Mouse (Mus musculus): ENCODE measurements around the gene Tle3. TPM values are rescaled to one million over a fixed set of nuclear protein-coding genes. Genes with fewer than 3 reads are reported as not detected.

Tle3 gene
- polyA plus RNA-seq, 1 experiment from 2014 or later, result 29.7 TPM

- Histone ChIP-seq H3K4me1 (ENCODE audit: control insufficient read depth, insufficient read depth, low read length) (peaks cover 32% of the 10 kb centered on the region), H3K36me3 (ENCODE audit: control insufficient read depth, insufficient read depth, low read length) (peaks cover 14% of the 10 kb centered on the region; the same call in 1 of the 2 replicates), H3K9me3 (replicated peaks; ENCODE audit: control insufficient read depth, low read length, poor library complexity, severe bottlenecking) (no peaks in the 10 kb centered on the region), H3K4me2 (ENCODE audit: low read length) (no peak overlapping the region), H3K4me3 (ENCODE audit: low read depth, low read length) (no peak overlapping the region), H3K27me3 (ENCODE audit: control insufficient read depth, insufficient read depth, low read depth, low read length) (no peaks in the 10 kb centered on the region; the same call in 1 of the 2 replicates), H3K27ac (ENCODE audit: low read length) (no peak overlapping the region), H3K9ac (ENCODE audit: low read depth, low read length) (no peak overlapping the region)
- 95% methylated on average over 5 of the region's 5 CpGs for WGBS
- ATAC-seq, result no peak
Measured at GRCm38 (mm10) chr9:61393847-61394246, 21.7 kb downstream of the Tle3 start.

- H3K27me3 ChIP-seq (ENCODE audit: control insufficient read depth, insufficient read depth, low read depth, low read length), result no peaks in the 10 kb centered on the region
- no peak overlapping the region for H3K27ac ChIP-seq (ENCODE audit: low read length)
- H3K4me3 ChIP-seq (ENCODE audit: low read depth, low read length), result no peak overlapping the region
- no peaks in the 10 kb centered on the region for H3K9me3 ChIP-seq (replicated peaks; ENCODE audit: control insufficient read depth, low read length, poor library complexity, severe bottlenecking)
- no peak overlapping the region for H3K9ac ChIP-seq (ENCODE audit: low read depth, low read length)
- peaks cover 32% of the 10 kb centered on the region for H3K4me1 ChIP-seq (ENCODE audit: control insufficient read depth, insufficient read depth, low read length)
- no peak overlapping the region for H3K4me2 ChIP-seq (ENCODE audit: low read length)
- peaks cover 14% of the 10 kb centered on the region; the same call in 1 of the 2 replicates for H3K36me3 ChIP-seq (ENCODE audit: control insufficient read depth, insufficient read depth, low read length)
- WGBS, result 72% methylated on average over 3 of the region's 3 CpGs
- no peak for ATAC-seq
Measured at GRCm38 (mm10) chr9:61395071-61395470, 22.9 kb downstream of the Tle3 start.

GRCm38 (mm10) chr9:61396474-61396873 lies 24.3 kb downstream of the Tle3 start:
- no peak overlapping the region for H3K4me2 ChIP-seq (ENCODE audit: low read length)
- H3K36me3 ChIP-seq (ENCODE audit: control insufficient read depth, insufficient read depth, low read length), result peaks cover 14% of the 10 kb centered on the region; the same call in 1 of the 2 replicates
- H3K4me1 ChIP-seq (ENCODE audit: control insufficient read depth, insufficient read depth, low read length), result peaks cover 37% of the 10 kb centered on the region
- no peak overlapping the region for H3K27ac ChIP-seq (ENCODE audit: low read length)
- no peaks in the 10 kb centered on the region for H3K9me3 ChIP-seq (replicated peaks; ENCODE audit: control insufficient read depth, low read length, poor library complexity, severe bottlenecking)
- H3K9ac ChIP-seq (ENCODE audit: low read depth, low read length), result no peak overlapping the region
- no peak overlapping the region for H3K4me3 ChIP-seq (ENCODE audit: low read depth, low read length)
- no peak; the same call in 1 of the 2 replicates for ATAC-seq
- no peaks in the 10 kb centered on the region for H3K27me3 ChIP-seq (ENCODE audit: control insufficient read depth, insufficient read depth, low read depth, low read length)
- WGBS, result 19% methylated on average over 12 of the region's 13 CpGs

GRCm38 (mm10) chr9:61397130-61397529 lies 25.0 kb downstream of the Tle3 start:
- Histone ChIP-seq H3K27me3 (ENCODE audit: control insufficient read depth, insufficient read depth, low read depth, low read length) (no peaks in the 10 kb centered on the region), H3K27ac (ENCODE audit: low read length) (no peak overlapping the region), H3K9me3 (replicated peaks; ENCODE audit: control insufficient read depth, low read length, poor library complexity, severe bottlenecking) (no peaks in the 10 kb centered on the region), H3K36me3 (ENCODE audit: control insufficient read depth, insufficient read depth, low read length) (peaks cover 16% of the 10 kb centered on the region; the same call in 1 of the 2 replicates), H3K4me2 (ENCODE audit: low read length) (no peak overlapping the region), H3K4me3 (ENCODE audit: low read depth, low read length) (no peak overlapping the region), H3K4me1 (ENCODE audit: control insufficient read depth, insufficient read depth, low read length) (peaks cover 33% of the 10 kb centered on the region), H3K9ac (ENCODE audit: low read depth, low read length) (no peak overlapping the region)
- 58% methylated on average over 4 of the region's 4 CpGs for WGBS
- ATAC-seq, result no peak

GRCm38 (mm10) chr9:61398160-61398559 lies 26.0 kb downstream of the Tle3 start:
- H3K36me3 ChIP-seq (ENCODE audit: control insufficient read depth, insufficient read depth, low read length), result peaks cover 16% of the 10 kb centered on the region; the same call in 1 of the 2 replicates
- H3K27me3 ChIP-seq (ENCODE audit: control insufficient read depth, insufficient read depth, low read depth, low read length), result no peaks in the 10 kb centered on the region
- no peaks in the 10 kb centered on the region for H3K9me3 ChIP-seq (replicated peaks; ENCODE audit: control insufficient read depth, low read length, poor library complexity, severe bottlenecking)
- H3K4me1 ChIP-seq (ENCODE audit: control insufficient read depth, insufficient read depth, low read length), result peaks cover 33% of the 10 kb centered on the region
- H3K9ac ChIP-seq (ENCODE audit: low read depth, low read length), result no peak overlapping the region
- no peak overlapping the region for H3K4me2 ChIP-seq (ENCODE audit: low read length)
- no peak for ATAC-seq
- WGBS, result 83% methylated on average over 9 of the region's 9 CpGs
- no peak overlapping the region for H3K27ac ChIP-seq (ENCODE audit: low read length)
- no peak overlapping the region for H3K4me3 ChIP-seq (ENCODE audit: low read depth, low read length)

GRCm38 (mm10) chr9:61400132-61400531 lies 28.0 kb downstream of the Tle3 start:
- ATAC-seq, result no peak
- H3K4me3 ChIP-seq (ENCODE audit: low read depth, low read length), result no peak overlapping the region
- no peak overlapping the region for H3K27ac ChIP-seq (ENCODE audit: low read length)
- H3K4me1 ChIP-seq (ENCODE audit: control insufficient read depth, insufficient read depth, low read length), result peaks cover 53% of the 10 kb centered on the region
- H3K27me3 ChIP-seq (ENCODE audit: control insufficient read depth, insufficient read depth, low read depth, low read length), result no peaks in the 10 kb centered on the region
- no peaks in the 10 kb centered on the region for H3K9me3 ChIP-seq (replicated peaks; ENCODE audit: control insufficient read depth, low read length, poor library complexity, severe bottlenecking)
- H3K9ac ChIP-seq (ENCODE audit: low read depth, low read length), result no peak overlapping the region
- 90% methylated on average over 7 of the region's 7 CpGs for WGBS
- H3K4me2 ChIP-seq (ENCODE audit: low read length), result no peak overlapping the region
- peaks cover 3% of the 10 kb centered on the region; the same call in 1 of the 2 replicates for H3K36me3 ChIP-seq (ENCODE audit: control insufficient read depth, insufficient read depth, low read length)

GRCm38 (mm10) chr9:61401664-61402063 lies 29.5 kb downstream of the Tle3 start:
- WGBS, result 50% methylated on average over 9 of the region's 9 CpGs
- no peak for ATAC-seq
- Histone ChIP-seq H3K4me1 (ENCODE audit: control insufficient read depth, insufficient read depth, low read length) (peaks cover 61% of the 10 kb centered on the region), H3K9me3 (replicated peaks; ENCODE audit: control insufficient read depth, low read length, poor library complexity, severe bottlenecking) (no peaks in the 10 kb centered on the region), H3K4me3 (ENCODE audit: low read depth, low read length) (no peak overlapping the region), H3K9ac (ENCODE audit: low read depth, low read length) (no peak overlapping the region), H3K4me2 (ENCODE audit: low read length) (no peak overlapping the region), H3K36me3 (ENCODE audit: control insufficient read depth, insufficient read depth, low read length) (peaks cover 2% of the 10 kb centered on the region; the same call in 1 of the 2 replicates), H3K27me3 (ENCODE audit: control insufficient read depth, insufficient read depth, low read depth, low read length) (no peaks in the 10 kb centered on the region), H3K27ac (ENCODE audit: low read length) (no peak overlapping the region)

GRCm38 (mm10) chr9:61402268-61402667 lies 30.1 kb downstream of the Tle3 start:
- Histone ChIP-seq H3K4me3 (ENCODE audit: low read depth, low read length) (no peak overlapping the region), H3K27ac (ENCODE audit: low read length) (no peak overlapping the region), H3K27me3 (ENCODE audit: control insufficient read depth, insufficient read depth, low read depth, low read length) (no peaks in the 10 kb centered on the region), H3K36me3 (ENCODE audit: control insufficient read depth, insufficient read depth, low read length) (peaks cover 2% of the 10 kb centered on the region; the same call in 1 of the 2 replicates), H3K9ac (ENCODE audit: low read depth, low read length) (no peak overlapping the region), H3K4me1 (ENCODE audit: control insufficient read depth, insufficient read depth, low read length) (peaks cover 56% of the 10 kb centered on the region), H3K4me2 (ENCODE audit: low read length) (no peak overlapping the region), H3K9me3 (replicated peaks; ENCODE audit: control insufficient read depth, low read length, poor library complexity, severe bottlenecking) (no peaks in the 10 kb centered on the region)
- ATAC-seq, result no peak
- WGBS, result 70% methylated on average over 4 of the region's 4 CpGs

- Histone ChIP-seq H3K4me3 (ENCODE audit: low read depth, low read length) (no peak overlapping the region), H3K27ac (ENCODE audit: low read length) (no peak overlapping the region), H3K9me3 (replicated peaks; ENCODE audit: control insufficient read depth, low read length, poor library complexity, severe bottlenecking) (no peaks in the 10 kb centered on the region), H3K27me3 (ENCODE audit: control insufficient read depth, insufficient read depth, low read depth, low read length) (no peaks in the 10 kb centered on the region), H3K36me3 (ENCODE audit: control insufficient read depth, insufficient read depth, low read length) (peaks cover 5% of the 10 kb centered on the region; the same call in 1 of the 2 replicates), H3K4me1 (ENCODE audit: control insufficient read depth, insufficient read depth, low read length) (peaks cover 54% of the 10 kb centered on the region), H3K9ac (ENCODE audit: low read depth, low read length) (no peak overlapping the region), H3K4me2 (ENCODE audit: low read length) (no peak overlapping the region)
- 25% methylated on average over 5 of the region's 5 CpGs for WGBS
- no peak for ATAC-seq
Measured at GRCm38 (mm10) chr9:61402716-61403115, 30.6 kb downstream of the Tle3 start.

Data from midbrain, embryonic 16.5 days (tissue).